Mouse (Mus musculus): ENCODE results near the gene Tas2r138.

DNA sequence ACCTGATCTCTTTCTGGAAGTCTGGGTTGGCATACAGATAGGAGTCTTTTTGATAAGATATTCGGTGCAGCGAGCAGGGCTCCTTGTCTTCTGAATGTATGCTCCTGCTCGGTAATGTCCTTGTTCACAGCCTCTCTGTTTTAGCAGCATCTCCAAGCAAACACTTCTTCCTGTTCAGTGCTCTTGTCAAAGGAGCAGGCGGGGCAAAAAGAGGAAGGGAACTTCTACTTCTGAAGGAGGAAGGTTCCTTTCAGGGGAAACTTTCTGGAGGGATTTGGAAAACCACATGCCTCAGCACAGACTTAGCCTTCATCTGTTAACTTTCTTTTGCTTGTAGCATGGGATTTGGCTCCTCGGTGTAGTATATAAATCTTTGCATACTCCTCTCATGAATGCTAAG, 27.5 kb downstream of the Tas2r138 start, which contains the start of gene Clec5a:
- TF ChIP-seq POLR2A (IDR thresholded peaks at IDR 0.05; ENCODE audit: extremely low read depth, insufficient read depth, low read length) = no peak
- TF ChIP-seq CTCF (IDR thresholded peaks at IDR 0.05; ENCODE audit: extremely low read depth, insufficient read depth, low read length) = no peak
